Mouse (Mus musculus): ENCODE data around the gene Gm10340.
"Not testable (repeated sequence)": the region's sequence is repeated elsewhere in the genome, so short reads cannot be mapped to it uniquely, and the experiment has no call there.

Gm10340 gene

GRCm38 (mm10) chr14:3133697-3134096 is at the start of gene Gm10340:
TSS of gene Gm10340 (plus strand) at chr14:3133997.
- not testable (repeated sequence) for DNase-seq

GRCm38 (mm10) chr14:3116051-3116450 is 17.7 kb upstream of the Gm10340 start:
- peak; percentile 0 to 6 for DNase-seq

GRCm38 (mm10) chr14:3187955-3188354 is 54.2 kb downstream of the Gm10340 start, which contains the start of gene Gm5795:
TSS of gene Gm5795 (plus strand) at chr14:3188255.
- DNase-seq = not testable (repeated sequence)
